Mouse (Mus musculus): ENCODE data around the gene Qpct.
"Not testable (repeated sequence)": the region's sequence is repeated elsewhere in the genome, so short reads cannot be mapped to it uniquely, and the experiment has no call there.

GRCm38 (mm10) chr17:79115248-79115647, 63.5 kb downstream of the Qpct start:
- not testable (repeated sequence) for TF ChIP-seq CTCF (IDR thresholded peaks at IDR 0.05; ENCODE audit: extremely low read depth, insufficient read depth, insufficient read length, insufficient replicate concordance); POLR2A (IDR thresholded peaks at IDR 0.05; ENCODE audit: low read depth, low read length)

All from spleen, adult 2 months (tissue).